Mouse (Mus musculus): ENCODE measurements around the gene Atp6v0a1.

Gene Atp6v0a1

DNA sequence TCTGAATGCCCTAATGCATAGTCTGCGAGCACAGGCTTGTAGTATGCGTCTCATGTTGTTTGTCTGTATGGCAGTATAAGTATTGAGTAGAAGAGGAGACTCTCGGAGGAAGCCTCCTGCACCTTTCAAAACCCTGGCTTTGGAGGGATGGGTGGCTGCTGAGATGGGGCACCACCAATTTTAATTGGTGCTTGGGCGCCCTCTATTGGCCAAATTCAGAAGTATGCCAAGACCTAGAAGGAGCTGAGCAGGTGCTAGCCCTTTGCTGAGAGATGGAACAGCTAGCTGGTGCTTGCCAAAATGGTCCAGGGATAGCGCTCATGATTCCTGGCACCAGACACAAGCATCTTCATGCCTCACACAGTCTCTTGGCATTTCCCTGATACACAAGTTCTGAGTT, 48.6 kb downstream of the Atp6v0a1 start:
- DNase-seq (ENCODE audit: inconsistent age in 2 of 2, low spot score in 1 of 2): peak; percentile 84 to 95

- DNase-seq (ENCODE audit: inconsistent age in 2 of 2, low spot score in 1 of 2): peak; percentile 38 to 66
These were observed 49.5 kb downstream of the Atp6v0a1 start for GRCm38 (mm10) chr11:101058726-101059125.

DNA sequence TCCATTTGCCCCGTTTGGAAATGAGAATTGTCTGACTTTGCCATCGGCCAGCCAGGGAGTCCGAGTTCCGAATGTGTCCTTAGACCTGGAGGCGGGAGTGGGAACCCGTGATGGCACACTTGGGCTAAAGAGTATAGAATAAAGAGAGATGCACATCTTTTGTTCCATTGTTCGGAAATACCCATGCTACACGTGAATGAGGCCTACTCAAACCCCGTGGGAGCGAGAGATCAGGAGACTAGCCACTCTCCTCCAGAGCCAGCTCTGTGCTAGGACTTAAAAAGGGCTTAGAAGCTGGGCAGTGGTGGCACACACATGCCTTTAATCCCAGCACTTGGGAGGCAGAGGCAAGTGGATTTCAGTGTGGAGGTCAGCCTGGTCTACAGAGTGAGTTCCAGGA, 50.2 kb downstream of the Atp6v0a1 start:
- DNase-seq (ENCODE audit: inconsistent age in 2 of 2, low spot score in 1 of 2): peak in 1 of 2 experiments; percentile 15

- peak; percentile 84 to 91 for DNase-seq (ENCODE audit: inconsistent age in 2 of 2, low spot score in 1 of 2)
These were observed 50.9 kb downstream of the Atp6v0a1 start for GRCm38 (mm10) chr11:101060126-101060525.

GRCm38 (mm10) chr11:101061049-101061448, 51.8 kb downstream of the Atp6v0a1 start:
- peak in 1 of 2 experiments; percentile 18 for DNase-seq (ENCODE audit: inconsistent age in 2 of 2, low spot score in 1 of 2)

DNA sequence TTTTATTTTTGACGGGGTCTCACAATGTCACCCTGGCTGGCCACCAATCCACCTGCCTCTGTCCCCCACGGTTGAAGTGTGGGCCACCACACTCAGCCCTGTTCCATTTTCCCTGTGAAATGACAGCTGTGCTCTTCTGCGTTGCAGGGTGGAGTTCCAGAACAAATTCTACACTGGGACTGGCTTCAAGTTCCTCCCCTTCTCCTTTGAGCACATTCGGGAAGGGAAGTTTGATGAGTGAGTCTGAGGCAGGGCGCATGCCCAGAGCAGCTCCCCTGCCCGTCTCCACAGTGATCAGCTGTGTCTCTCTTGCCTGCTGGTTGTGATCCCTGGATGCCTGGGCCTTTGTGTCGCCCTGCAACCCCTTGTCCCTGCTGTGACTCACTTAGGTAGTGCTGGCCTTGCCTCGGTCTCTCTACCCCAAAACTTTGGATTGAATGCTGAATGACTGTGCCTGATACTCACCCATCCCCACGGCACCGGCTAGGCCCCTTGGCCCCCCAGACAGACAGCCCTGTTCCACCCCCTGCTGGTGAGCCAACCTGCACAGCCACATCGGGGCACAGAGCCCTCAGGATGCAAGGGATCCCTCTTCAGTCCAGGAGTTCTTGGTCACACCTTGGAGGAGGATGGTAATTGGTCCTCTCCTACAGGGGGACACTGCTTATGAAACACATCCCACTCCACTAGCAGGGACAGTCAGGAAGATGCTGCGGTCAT, 53.1 kb downstream of the Atp6v0a1 start:
- DNase-seq (ENCODE audit: inconsistent age in 2 of 2, low spot score in 1 of 2): peak; percentile 74 to 77

GRCm38 (mm10) chr11:101062971-101063675, 53.9 kb downstream of the Atp6v0a1 start:
- DNase-seq (ENCODE audit: inconsistent age in 2 of 2, low spot score in 1 of 2): peak in 1 of 2 experiments; percentile 35

- DNase-seq (ENCODE audit: inconsistent age in 2 of 2, low spot score in 1 of 2): peak; percentile 66 to 87
These were observed 54.5 kb downstream of the Atp6v0a1 start for GRCm38 (mm10) chr11:101063676-101064327.

- peak; percentile 50 to 84 for DNase-seq (ENCODE audit: inconsistent age in 2 of 2, low spot score in 1 of 2)
These were observed 55.2 kb downstream of the Atp6v0a1 start for GRCm38 (mm10) chr11:101064462-101064861.

- DNase-seq (ENCODE audit: inconsistent age in 2 of 2, low spot score in 1 of 2): peak; percentile 75 to 89
These were observed 55.8 kb downstream of the Atp6v0a1 start for GRCm38 (mm10) chr11:101065002-101065401.

- DNase-seq (ENCODE audit: inconsistent age in 2 of 2, low spot score in 1 of 2): peak; percentile 85 to 95
These were observed 57.5 kb downstream of the Atp6v0a1 start for GRCm38 (mm10) chr11:101066549-101067412.

- peak; percentile 97 to 98 for DNase-seq (ENCODE audit: inconsistent age in 2 of 2, low spot score in 1 of 2)
These were observed 60.3 kb downstream of the Atp6v0a1 start, which contains the start of gene Naglu for GRCm38 (mm10) chr11:101069391-101070188. Gene Naglu (plus strand): TSS chr11:101070012.

- no peak for DNase-seq (ENCODE audit: inconsistent age in 2 of 2, low spot score in 1 of 2)
These were observed 60.9 kb downstream of the Atp6v0a1 start for GRCm38 (mm10) chr11:101070189-101070527.

DNA sequence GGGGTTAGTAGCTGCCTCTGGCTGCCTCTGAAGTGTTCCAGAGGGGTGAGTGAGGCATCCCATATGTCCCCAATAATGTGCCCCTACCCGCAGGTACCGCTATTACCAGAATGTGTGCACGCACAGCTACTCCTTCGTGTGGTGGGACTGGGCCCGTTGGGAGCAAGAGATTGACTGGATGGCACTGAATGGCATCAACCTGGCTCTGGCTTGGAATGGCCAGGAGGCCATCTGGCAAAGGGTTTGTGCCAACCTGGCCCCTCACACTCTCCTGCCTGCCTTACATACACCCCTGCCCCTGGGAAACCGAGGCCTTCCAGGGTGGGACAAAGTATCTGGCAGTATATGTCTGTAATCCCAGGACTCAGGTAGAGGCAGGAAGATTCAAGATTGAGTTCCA, 61.7 kb downstream of the Atp6v0a1 start:
- DNase-seq (ENCODE audit: inconsistent age in 2 of 2, low spot score in 1 of 2): peak in 1 of 2 experiments; percentile 17

GRCm38 (mm10) chr11:101071810-101072428, 62.7 kb downstream of the Atp6v0a1 start:
- no peak for DNase-seq (ENCODE audit: inconsistent age in 2 of 2, low spot score in 1 of 2)

- DNase-seq (ENCODE audit: inconsistent age in 2 of 2, low spot score in 1 of 2): peak in 1 of 2 experiments; percentile 62
These were observed 68.9 kb downstream of the Atp6v0a1 start, which contains the start of gene Hsd17b1 for GRCm38 (mm10) chr11:101078121-101078520. Gene Hsd17b1 (plus strand): TSS chr11:101078411.

DNA sequence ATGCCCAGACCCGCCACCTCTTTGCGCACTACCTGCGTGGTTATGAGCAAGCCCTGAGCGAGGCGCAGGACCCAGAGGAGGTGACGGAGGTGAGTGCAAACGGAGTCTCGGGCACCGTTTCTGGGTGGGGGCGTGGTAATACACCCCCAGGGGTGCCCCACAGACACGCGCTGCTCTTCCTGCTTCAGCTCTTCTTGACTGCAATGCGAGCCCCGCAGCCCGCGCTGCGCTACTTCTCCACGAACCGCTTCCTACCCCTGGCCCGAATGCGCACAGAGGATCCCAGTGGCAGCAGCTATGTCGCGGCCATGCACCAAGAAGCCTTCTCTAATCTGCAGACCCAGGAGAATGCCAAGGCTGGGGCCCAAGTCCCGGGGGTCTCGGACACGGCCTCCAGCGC, 70.5 kb downstream of the Atp6v0a1 start:
- DNase-seq (ENCODE audit: inconsistent age in 2 of 2, low spot score in 1 of 2): no peak

- DNase-seq (ENCODE audit: inconsistent age in 2 of 2, low spot score in 1 of 2): no peak
These were observed 71.2 kb downstream of the Atp6v0a1 start for GRCm38 (mm10) chr11:101080421-101080820.

- no peak for DNase-seq (ENCODE audit: inconsistent age in 2 of 2, low spot score in 1 of 2)
These were observed 72.4 kb downstream of the Atp6v0a1 start for GRCm38 (mm10) chr11:101081659-101082058.
